Mouse (Mus musculus) kidney, adult 10 weeks (tissue): ENCODE measurements around the gene Cenpi. TPM values are rescaled to one million over a fixed set of nuclear protein-coding genes. Genes with fewer than 3 reads are reported as not detected.

ENCODE experiments used
- polyA plus RNA-seq: library from polyadenylated mRNA; stranded (reverse); fragments of 350-450 nt; fragmentation: Illumina TruSeq; extraction: RNeasy Lipid Tissue Mini Kit (QIAGEN cat#74804); gene quantifications from one replicate; pipeline ENCODE4 v1.2.3, GENCODE M21; 2014; ENCODE audit warnings: low read depth, low replicate concordance

Cenpi gene
- polyA plus RNA-seq = 0.69 TPM

DNA sequence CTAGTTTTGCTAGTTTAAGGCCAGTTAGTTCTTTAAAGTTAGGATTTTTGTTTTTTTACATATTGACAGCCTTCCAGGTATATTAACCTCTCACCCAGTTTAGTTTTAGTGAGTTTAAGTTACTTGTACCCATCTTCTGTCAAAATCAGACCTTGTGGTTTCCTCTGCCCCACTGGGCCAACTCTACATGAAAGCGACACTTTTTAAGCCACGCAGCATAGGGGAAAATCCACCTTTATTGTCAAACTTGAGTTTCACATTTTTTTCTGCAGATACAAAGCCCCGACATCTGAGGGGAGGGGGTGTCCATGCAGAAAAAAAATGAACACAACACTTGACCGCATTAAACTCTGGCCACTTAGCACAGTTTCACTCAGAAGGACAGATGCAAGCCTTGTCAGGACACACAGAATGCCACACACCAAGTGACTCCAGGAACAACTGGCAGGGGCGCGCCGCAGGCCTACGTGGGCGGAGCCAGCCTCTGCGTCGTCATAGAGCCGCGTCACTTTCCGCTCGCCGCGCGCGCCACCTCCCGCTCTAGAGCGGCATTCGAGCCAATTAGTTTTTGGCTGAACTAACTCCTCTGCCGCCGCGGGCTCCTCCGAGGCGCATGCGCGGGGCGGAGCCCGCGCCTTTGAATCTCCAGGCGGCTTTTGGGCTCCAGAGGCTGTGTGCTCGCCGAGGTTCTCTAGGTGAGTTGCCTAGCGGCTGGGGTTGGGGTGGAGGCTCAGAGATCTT, at the start of gene Cenpi:
Cenpi (plus strand) TSS at position 551 of the 741 bp plus-strand sequence.

DNA sequence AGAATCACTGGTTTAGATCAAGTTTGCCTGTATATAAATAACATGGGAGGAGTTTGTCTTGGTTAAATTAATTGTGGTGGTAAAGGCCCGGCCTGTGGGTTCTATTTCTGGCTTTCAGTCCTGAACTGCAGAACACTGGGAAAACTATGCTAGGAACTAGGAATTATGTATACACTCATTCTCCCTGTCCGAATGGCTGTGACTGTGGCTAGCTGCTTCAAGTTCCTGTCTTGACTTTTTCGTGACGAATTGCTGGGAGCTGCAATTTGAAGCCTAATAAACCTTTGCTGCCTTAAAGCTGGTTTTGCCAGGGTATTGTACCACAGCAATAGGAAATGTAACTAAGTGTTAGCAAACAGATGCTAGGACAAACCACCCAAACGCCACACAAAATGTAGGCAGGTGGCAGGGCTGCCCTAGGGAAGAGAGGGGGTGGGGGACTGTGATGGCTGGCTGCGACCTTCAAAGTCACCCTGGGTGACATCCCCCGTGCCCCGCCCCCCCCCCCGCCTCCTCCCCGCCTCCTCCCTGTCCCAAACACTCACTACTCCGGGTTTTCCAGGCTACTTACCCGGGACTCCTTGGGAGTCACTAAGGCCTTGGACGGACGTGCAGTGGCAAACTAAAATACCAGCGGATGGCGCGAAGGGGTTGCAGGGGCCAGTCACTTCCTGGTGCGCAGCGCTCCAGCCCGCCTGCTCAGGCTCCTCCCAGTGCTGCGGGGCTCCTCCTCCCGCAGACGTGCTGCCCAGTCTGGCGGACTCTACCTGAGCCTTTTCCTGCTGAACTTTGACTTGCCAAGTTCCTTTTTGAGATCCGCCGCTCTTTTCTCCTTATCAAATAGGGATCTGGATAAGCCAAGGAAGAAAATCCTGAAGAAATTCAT, 31.4 kb upstream of the Cenpi start, which contains the start of gene Trmt2b:
Trmt2b (minus strand) TSS at position 710 of the 886 bp plus-strand sequence.

GRCm38 (mm10) chrX:134403863-134404583, 96.1 kb downstream of the Cenpi start, which contains the start of gene Drp2:
Drp2 (plus strand) TSS chrX:134404551.

Other genes with a start within 250 kb of the Cenpi start
- gene Cstf2, start 248.9 kb upstream of the Cenpi start, polyA plus RNA-seq = 43.6 TPM
- 0.57 TPM for gene Xkrx, start 146.0 kb upstream of the Cenpi start, polyA plus RNA-seq
- gene Arl13a, start 120.6 kb upstream of the Cenpi start, polyA plus RNA-seq = not detected
- gene Nox1, start 86.1 kb upstream of the Cenpi start, polyA plus RNA-seq = not detected
- 58.5 TPM for gene Trmt2b, start 31.1 kb upstream of the Cenpi start, polyA plus RNA-seq
- gene Tmem35a, start 12.9 kb upstream of the Cenpi start, polyA plus RNA-seq = 29.2 TPM
- gene Drp2, start 96.5 kb downstream of the Cenpi start, polyA plus RNA-seq = not detected
- not detected for gene Taf7l, start 168.4 kb downstream of the Cenpi start, polyA plus RNA-seq
- 124 TPM for gene Timm8a1, start 233.8 kb downstream of the Cenpi start, polyA plus RNA-seq